Comparison of ENCODE assay signal across 23 mouse cellular contexts in genomic region chr12:36796201-36796600, GRCm38 (mm10).
DNase-seq lines count a peak whose midpoint lies in the region; ATAC-seq and TF ChIP-seq lines count a peak whose summit lies in the region.
"Had no signal": no experiment of that assay in that cellular context is flagged by ENCODE, and none has a peak within 500 bp of the region (broad histone marks: within the 10 kb centered on the region; RNA-seq: fewer than 3 reads in every experiment).

No protein-coding gene starts in this region.

- no peaks in the 10 kb centered on the region for H3K9me3 ChIP-seq in embryonic facial prominence, embryonic 14.5 days (ENCODE audit: control insufficient read depth, low read length)
- no peaks in the 10 kb centered on the region for H3K9me3 ChIP-seq in embryonic facial prominence, embryonic 10.5 days
- no peaks in the 10 kb centered on the region for H3K9me3 ChIP-seq in lung, embryonic 14.5 days (ENCODE audit: low read depth, low read length)
- H3K9me3 ChIP-seq: embryonic facial prominence, embryonic 13.5 days; forebrain, embryonic 13.5 days; forebrain, embryonic 15.5 days; G1E had no signal

- H3K27ac ChIP-seq in embryonic facial prominence, embryonic 14.5 days (replicated peaks; ENCODE audit: low read depth, low read length): no peak overlapping the region
- H3K27ac ChIP-seq in embryonic facial prominence, embryonic 10.5 days (replicated peaks): no peak overlapping the region
- H3K27ac ChIP-seq in lung, embryonic 14.5 days (ENCODE audit: low read depth): no peak overlapping the region
- H3K27ac ChIP-seq: embryonic facial prominence, embryonic 13.5 days; forebrain, embryonic 13.5 days; forebrain, embryonic 15.5 days had no signal

- no peak overlapping the region for H3K4me2 ChIP-seq in embryonic facial prominence, embryonic 14.5 days (ENCODE audit: low read depth, low read length)
- H3K4me2 ChIP-seq in lung, embryonic 14.5 days: no peak overlapping the region
- H3K4me2 ChIP-seq: embryonic facial prominence, embryonic 13.5 days; forebrain, embryonic 13.5 days; forebrain, embryonic 15.5 days had no signal

- DNase-seq in embryonic facial prominence, embryonic 14.5 days (ENCODE audit: low spot score): peak; percentile 15
- DNase-seq in embryonic facial prominence, embryonic 10.5 days (ENCODE audit: low spot score): no peak
- DNase-seq in lung, embryonic 14.5 days: peak; percentile 9
- DNase-seq in lung, postnatal 4 days: no peak
- no peak for DNase-seq in embryo, embryonic 10 days (ENCODE audit: low spot score)
- DNase-seq: adrenal gland, adult 8-10 months; adrenal gland, postnatal 25 days; B cell, adult 2 months; cerebellum, adult 11 months; cerebellum, adult 18-20 months; cerebellum, adult 8-10 months; cerebellum, adult 9-11 months; cerebellum, postnatal 14 days; cerebellum, postnatal 36 days; forebrain, postnatal 0 days had no signal

- 53% methylated on average over 4 of the region's 4 CpGs for WGBS in embryonic facial prominence, embryonic 14.5 days
- 81% methylated on average over 4 of the region's 4 CpGs for WGBS in embryonic facial prominence, embryonic 10.5 days
- WGBS in lung, embryonic 14.5 days: 71% methylated on average over 4 of the region's 4 CpGs

- H3K4me3 ChIP-seq in embryonic facial prominence, embryonic 14.5 days (ENCODE audit: low read depth, low read length): no peak overlapping the region
- no peak overlapping the region for H3K4me3 ChIP-seq in embryonic facial prominence, embryonic 10.5 days
- H3K4me3 ChIP-seq in lung, embryonic 14.5 days (ENCODE audit: low read depth, low read length): no peak overlapping the region
- H3K4me3 ChIP-seq: embryonic facial prominence, embryonic 13.5 days; forebrain, embryonic 13.5 days; forebrain, embryonic 15.5 days had no signal

- no peaks in the 10 kb centered on the region for H3K36me3 ChIP-seq in embryonic facial prominence, embryonic 14.5 days (ENCODE audit: control insufficient read depth, insufficient read depth, low read length)
- no peaks in the 10 kb centered on the region for H3K36me3 ChIP-seq in embryonic facial prominence, embryonic 10.5 days (replicated peaks)
- H3K36me3 ChIP-seq in lung, embryonic 14.5 days (ENCODE audit: insufficient read depth): no peaks in the 10 kb centered on the region
- H3K36me3 ChIP-seq: embryonic facial prominence, embryonic 13.5 days; forebrain, embryonic 15.5 days; G1E had no signal

- no peak for ATAC-seq in embryonic facial prominence, embryonic 14.5 days (ENCODE audit: low read depth)
- no peak for ATAC-seq in lung, embryonic 14.5 days (ENCODE audit: insufficient read depth)
- ATAC-seq: activated CD4-positive, CD25-positive, alpha-beta regulatory T cell, adult 4 months; CD4-positive, CD25-positive, alpha-beta regulatory T cell, adult 4 months; forebrain, embryonic 13.5 days; forebrain, embryonic 15.5 days; forebrain, postnatal 0 days; Patski had no signal

- H3K27me3 ChIP-seq in embryonic facial prominence, embryonic 14.5 days (replicated peaks; ENCODE audit: control insufficient read depth, insufficient read depth, low read length): no peaks in the 10 kb centered on the region
- H3K27me3 ChIP-seq in embryonic facial prominence, embryonic 10.5 days (replicated peaks; ENCODE audit: low read depth, poor library complexity, severe bottlenecking): no peaks in the 10 kb centered on the region
- no peaks in the 10 kb centered on the region for H3K27me3 ChIP-seq in lung, embryonic 14.5 days (ENCODE audit: insufficient read depth, low read length)
- H3K27me3 ChIP-seq: CH12.LX; embryonic facial prominence, embryonic 13.5 days had no signal

- no peak for TF ChIP-seq CTCF in lung, embryonic 14.5 days (IDR thresholded peaks at IDR 0.05; ENCODE audit: low read depth)

- no peak overlapping the region for H3K9ac ChIP-seq in embryonic facial prominence, embryonic 14.5 days (ENCODE audit: low read depth, low read length)
- no peak overlapping the region for H3K9ac ChIP-seq in lung, embryonic 14.5 days
- H3K9ac ChIP-seq: embryonic facial prominence, embryonic 13.5 days; forebrain, embryonic 13.5 days; forebrain, embryonic 15.5 days; forebrain, postnatal 0 days had no signal

- H3K4me1 ChIP-seq in embryonic facial prominence, embryonic 14.5 days (ENCODE audit: control insufficient read depth, insufficient read depth, low read length): peaks cover 8% of the 10 kb centered on the region; the same call in 1 of the 2 replicates
- H3K4me1 ChIP-seq in embryonic facial prominence, embryonic 10.5 days: peaks cover 5% of the 10 kb centered on the region; the same call in 1 of the 2 replicates
- no peaks in the 10 kb centered on the region for H3K4me1 ChIP-seq in lung, embryonic 14.5 days (ENCODE audit: insufficient read depth)
- H3K4me1 ChIP-seq: forebrain, embryonic 13.5 days; forebrain, embryonic 15.5 days had no signal

Comparison
In these comparisons a context has a peak if more than half of its experiments do, and no peak if none do; other contexts are left out.
1. DNase-seq: peak in embryonic facial prominence, embryonic 14.5 days (single experiment) and lung, embryonic 14.5 days (single experiment); none in embryonic facial prominence, embryonic 10.5 days (single experiment), lung, postnatal 4 days (0 of 2) and embryo, embryonic 10 days (single experiment).